Mouse (Mus musculus) yolk sac, embryonic 10.5 days (tissue): ENCODE results near the gene Rps6ka1.

Experiments
- DNase-seq: peaks from one replicate; pipeline ENCODE4 v3.0.0-alpha.2; 2017; ENCODE audit warnings: low spot score

The Rps6ka1 gene

DNA sequence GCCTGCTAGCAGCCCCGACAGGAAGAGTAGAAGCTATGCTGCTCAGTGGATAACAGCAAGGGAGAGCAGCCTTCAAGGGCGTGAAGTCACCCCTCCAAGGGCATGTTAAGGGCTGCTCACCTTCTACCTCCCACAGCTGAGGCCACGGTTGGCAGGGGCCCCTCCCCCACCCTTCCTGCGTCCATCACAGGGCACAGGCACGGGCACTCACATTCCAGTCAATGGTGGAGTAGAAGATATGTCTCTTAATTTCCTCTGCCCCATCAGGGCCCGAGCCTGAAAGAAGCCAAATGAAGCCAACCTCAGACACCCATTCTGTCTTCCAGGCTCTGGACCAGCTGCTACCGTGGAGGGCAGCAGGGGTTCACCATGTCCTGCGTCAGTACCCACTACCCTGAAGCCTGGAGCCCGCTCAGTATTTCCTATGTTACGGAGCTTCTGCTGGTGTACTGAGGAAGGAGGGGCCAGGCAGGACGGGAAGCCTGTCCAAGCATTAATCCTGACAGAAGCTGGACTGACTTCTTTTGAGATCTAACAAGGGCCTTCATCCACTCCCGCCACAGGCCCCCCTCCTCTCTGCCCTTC lies 23.7 kb downstream of the Rps6ka1 start:
- no peak for DNase-seq

DNA sequence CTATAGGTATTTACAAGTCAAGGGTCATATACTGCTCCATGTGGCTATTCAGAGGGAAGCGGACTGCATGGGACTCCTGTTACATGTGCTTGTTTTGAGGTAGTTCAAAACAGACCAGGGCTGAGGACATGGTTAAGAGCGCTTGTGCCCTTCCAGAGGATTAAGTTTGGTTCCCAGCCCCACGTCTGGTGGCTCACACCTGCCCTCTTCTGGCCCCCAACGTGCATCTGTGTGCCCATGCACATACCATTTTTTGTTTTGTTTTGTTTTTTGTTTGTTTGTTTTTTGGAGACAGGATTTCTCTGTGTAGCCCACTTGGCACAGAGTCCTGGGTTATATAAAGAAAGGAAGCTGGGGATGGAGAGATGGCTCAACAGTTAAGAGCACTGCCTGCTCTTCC lies 30.1 kb downstream of the Rps6ka1 start:
- no peak for DNase-seq

DNA sequence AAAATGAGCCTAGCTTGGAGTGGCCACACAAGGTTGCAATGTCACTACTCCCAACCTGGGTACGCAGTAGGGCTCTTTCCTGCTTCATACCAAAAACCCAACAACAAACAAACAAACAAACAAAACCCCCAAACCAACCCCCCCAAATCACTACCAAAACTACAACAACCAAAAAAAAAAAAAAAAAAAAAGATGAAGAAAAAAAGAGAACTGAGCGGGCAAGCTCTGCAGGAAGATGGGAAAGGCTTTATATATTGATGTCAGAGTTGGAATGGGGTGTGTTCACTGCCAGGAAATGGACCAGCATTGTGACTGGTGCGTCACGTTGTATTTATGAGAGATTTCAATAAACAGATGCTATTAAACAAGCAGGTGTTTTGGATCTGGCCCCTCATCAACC lies 33.0 kb downstream of the Rps6ka1 start:
- no peak for DNase-seq

DNA sequence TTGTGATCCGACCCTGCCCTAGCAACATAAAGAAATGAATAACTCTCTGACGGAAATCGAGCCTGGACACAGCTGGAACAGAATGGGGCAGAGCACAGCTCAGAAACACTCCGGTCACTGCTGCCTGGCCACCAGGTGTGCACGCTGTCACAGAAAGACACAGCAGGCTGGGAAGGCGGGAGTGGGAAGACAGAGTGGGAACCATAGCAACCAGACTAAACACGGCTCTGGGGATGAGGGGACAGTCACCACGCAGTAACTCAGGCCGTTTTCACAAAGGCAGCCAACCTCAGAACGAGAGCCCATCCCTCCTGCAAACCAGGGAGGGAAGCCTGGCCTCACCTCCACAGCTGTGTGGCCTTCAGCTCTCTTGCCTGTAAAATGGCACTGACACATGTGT lies 34.0 kb downstream of the Rps6ka1 start:
- DNase-seq: no peak

DNA sequence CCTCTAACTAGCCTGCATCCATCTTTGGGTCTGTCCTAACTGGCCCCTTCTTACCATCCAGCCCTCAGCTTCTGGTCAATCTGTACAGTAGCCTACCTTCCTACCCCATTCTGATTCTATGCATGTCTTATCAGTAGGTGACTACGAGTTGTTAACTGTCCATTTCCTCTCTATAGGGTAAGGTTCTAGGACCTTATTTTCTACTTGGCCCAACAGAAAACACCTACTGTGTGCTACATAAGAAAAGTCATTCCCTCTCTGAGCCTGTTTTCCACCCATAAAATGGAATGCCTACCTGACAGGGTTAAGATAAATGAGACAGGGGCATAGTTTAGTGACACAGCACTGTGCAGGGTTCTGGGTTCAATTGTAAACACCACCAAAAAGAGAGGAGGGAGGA lies 41.0 kb downstream of the Rps6ka1 start:
- no peak for DNase-seq

DNA sequence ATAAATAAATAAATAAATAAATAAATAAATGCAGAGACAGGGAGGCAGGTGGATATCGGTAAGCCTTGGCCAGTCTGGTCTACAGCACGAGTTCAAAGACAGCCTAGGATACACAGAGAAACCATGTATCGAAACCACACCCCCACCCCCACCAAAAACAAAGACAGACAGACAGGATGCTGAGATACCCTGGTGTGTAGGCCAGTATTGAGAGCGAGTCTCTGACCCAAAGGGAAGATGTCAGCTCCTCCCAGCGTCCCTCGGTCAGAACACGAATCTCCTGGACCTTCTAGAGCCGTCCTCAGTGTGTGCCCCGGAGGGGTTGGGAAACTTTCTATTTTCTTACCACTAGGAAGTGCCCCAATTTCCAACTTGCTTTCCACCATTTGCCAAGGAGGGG lies 42.5 kb downstream of the Rps6ka1 start:
- no peak for DNase-seq

DNA sequence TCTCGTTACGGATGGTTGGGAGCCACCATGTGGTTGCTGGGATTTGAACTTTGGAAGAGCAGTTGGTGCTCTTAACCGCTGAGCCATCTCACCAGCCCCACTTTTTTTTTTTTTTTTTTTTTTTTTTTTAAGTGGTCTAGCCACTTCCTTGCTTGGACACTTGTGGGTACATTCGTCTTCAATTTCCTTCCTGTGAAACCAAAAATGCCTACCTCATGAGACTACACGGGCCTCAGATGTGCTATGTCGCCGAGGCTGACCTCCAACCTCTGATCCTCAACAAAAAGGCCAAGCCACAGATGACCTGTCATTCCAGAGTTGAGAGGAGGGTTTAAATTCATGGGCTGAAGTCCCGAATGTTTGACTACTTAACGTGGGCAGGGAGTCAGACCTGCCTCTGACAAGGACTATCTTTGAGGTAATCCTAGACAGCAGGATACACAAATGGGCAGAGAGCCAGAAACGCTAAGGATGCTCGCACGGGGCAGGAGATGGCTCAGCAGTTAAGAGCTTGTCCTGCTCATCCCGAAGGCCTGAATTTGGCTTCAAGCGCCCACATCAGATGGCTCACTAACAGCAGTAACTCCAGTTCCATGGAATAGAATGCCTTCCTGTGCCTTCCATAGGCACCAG lies 43.3 kb downstream of the Rps6ka1 start:
- DNase-seq: peak; percentile 32

DNA sequence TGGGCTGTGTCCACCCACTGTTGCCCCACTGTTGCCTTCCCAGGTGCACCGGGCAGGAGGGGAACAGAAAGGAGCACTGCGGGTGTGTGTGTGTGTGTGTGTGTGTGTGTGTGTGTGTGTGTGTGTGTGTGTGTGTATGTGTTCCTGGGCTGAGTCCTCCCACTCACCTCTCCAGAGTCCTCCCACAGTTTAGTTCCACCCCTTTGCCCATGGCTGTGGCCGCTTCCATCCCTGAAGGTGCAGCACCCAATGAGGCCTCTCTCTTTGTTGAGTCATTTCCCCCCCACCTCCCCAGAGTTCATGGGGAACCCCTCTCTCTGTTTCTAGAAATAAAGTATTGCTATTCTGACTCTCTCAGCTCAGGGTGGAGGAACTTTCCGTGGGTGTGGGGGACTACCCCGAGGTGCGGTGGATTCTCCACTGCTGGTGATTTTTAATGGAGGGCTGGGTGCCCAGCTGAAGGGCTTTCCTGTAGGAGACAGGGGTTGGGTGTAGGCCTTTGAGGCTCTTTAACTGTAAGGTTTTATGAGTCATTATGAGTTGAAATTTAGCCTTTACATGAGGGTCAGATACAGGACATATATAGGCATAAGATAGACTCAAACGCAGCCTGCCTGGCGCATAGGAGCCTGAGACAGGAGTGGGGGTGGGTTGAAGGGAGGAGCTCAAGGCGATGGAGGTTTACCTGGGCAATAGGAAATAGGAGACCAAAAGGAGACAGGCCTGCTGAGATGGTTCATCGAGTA lies 44.4 kb downstream of the Rps6ka1 start:
- DNase-seq: no peak

DNA sequence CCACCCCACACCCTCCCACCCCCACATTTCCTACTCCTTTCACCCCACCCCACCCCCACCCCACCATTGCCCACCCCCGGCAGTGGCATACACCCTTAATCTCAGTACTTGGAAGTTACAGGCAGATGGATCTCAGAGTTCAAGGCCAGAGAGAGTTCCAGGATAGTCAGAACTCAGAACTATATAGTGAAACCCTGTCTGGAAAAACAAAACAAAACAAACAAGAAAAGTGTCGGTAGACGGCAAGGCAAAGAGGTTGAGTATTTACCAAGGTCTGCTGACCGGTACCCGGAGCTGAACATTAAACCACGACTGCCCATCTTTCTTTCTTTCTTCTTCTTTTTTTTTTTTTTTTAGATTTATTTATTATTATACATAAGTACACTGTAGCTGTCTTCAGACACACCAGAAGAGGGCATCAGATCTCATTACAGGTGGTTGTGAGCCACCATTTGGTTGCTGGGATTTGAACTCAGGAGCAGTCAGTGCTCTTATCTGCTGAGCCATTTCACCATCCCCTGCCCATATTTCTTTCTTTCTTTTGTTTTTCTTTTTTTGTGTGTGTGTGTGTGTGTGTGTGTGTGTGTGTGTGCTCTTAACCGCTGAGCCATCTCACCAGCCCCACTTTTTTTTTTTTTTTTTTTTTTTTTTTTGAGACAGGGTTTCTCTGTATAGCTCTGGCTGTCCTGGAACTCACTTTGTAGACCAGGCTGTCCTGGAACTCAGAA lies 45.7 kb downstream of the Rps6ka1 start:
- DNase-seq: peak; percentile 35

DNA sequence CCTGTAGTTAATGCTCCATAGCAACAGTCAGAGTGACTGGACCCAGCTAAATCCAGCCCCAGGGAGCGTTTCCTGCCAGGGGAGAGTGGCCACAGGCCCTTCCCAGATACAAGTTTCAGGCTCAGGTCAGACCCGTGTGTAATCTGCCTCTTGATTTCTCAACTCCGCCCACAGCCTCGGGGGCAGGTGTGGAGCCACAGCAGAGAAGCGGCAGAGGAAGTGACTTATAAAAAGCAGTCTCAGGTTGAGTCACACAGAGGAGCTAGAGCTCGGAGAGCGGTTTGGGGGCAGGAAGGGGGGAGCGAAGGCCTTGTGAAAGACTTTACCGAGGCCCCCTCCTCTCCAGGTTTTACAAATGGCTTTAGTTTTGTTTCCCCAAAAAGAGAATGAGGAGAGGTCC lies 46.6 kb downstream of the Rps6ka1 start:
- DNase-seq: peak; percentile 77

DNA sequence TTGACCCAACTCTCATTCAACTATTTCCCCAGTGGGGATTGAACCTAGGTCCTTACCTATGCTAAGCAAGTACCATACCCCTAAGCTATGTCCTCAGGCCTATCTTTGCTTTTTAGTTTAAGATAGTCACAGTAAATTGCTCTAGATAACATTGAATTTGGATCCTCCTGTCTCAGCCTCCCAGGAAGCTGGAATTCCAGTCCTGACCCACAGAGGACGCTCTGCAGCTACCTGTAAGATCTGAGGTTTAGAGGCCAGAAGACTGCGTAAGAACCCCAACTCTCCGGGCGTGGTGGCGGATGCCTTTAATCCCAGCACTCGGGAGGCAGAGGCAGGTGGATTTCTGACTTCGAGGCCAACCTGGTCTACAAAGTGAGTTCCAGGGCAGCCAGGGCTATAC lies 47.1 kb downstream of the Rps6ka1 start:
- DNase-seq: no peak

DNA sequence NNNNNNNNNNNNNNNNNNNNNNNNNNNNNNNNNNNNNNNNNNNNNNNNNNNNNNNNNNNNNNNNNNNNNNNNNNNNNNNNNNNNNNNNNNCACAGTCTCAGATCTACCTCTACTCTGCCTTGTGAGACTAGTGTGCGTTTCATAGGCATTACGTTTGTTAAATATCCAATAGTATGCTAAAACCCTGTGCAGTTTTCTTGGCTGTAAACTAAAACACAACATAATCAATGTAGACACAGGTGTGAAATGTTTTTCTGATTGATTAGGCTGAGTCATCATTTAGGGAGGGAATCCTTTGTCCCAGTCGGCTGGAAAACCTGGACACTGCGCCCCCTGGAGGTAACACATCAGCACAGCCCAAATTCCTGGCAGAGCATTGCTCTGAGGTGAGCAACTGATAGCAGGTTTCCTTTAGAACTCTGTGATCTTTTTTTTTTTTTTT lies 48.2 kb downstream of the Rps6ka1 start:
- no peak for DNase-seq

DNA sequence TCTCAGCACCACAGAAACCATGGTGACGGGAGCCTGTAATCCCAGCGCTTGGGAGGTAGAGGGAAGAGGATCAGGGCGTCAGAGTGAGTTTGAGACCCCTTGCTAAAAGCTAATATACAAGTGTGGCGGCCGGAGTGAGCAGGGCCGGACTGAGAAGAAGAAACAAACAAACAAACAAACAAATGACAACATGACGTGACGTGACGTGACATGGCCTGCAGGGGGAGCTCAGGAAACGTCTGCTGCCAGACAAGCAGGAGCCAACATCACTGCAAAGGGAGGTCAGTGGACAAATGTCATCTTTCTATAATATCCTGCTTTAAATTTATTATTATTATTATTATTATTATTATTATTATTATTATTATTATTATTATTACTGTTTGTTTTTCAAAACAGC lies 51.0 kb downstream of the Rps6ka1 start:
- no peak for DNase-seq

DNA sequence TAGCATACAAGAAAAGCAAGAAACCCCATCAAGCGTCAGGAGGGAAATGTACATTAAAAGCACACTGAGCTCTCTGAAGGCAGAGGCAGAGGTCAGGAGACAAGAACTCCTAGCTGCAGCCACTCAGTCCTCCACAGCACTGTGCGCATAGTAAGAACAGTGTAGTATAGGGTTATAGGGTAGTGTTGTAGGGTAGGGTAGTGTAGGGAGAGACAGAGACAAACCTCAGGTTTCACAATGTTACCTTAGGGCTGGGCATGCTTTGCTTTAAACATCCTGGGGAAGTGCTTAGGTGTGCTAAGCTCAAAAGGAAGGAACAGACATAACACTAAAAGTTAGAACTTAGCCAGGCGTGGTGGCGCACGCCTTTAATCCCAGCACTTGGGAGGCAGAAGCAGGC lies 52.4 kb downstream of the Rps6ka1 start:
- DNase-seq: no peak

DNA sequence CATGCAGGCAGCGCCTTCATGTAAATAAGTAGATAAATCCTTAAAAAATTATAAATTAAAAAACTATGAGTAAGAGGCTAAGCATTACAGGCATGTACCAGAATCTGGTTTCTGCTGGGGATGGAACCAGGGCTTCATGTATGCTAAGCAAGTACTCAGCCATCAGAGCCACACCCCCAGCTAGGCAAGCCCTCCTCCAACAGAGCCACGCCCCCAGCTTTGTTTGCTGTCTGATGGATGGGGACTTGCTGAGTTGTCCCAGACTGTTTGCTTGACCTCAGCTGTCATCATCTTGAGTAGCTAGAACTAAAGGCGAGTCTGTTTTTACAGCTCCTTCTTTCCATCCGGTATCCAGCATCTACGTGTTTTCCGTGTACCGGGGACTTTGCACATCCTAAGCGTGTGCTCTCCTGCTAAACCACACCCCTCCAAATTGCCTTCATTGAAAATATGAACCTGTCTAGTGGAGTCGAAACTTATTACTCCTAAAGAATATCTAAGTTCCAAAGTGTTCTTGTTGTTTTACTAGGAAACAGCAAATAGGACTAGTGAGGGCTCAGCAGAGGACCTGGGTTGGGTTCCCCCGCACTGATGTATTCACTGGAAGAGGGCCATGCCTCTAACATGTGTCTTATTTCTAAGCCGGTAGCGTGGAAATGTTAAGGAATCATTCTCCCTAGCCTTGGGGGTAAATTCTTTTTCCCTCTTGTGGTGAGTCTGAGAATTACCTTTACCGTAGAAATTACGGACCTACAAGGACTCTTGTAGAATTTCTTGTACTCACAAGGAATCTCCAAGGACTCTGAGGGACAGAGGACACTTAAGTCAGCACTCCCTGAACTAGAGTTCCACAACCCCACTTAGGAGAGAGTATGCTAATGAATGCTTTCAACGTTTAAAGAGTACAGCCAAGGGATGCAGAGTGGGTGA lies 54.4 kb downstream of the Rps6ka1 start:
- DNase-seq: peak; percentile 78

DNA sequence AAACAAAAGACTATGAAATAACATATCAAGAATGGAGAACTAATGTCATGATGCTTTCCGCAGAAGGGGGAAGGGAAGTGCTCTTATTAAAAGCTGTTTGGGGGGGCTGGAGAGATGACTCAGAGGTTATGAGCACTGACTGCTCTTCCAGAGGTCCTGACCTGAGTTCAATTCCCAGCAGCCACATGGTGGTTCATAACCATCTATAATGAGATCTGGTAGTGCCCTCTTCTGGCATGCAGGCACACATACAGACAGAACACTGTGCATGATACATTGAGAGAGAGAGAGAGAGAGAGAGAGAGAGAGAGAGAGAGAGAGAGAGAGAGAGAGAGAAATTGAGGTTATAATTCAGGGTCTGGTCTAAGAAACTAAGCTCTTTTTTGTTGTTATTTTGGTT lies 57.1 kb downstream of the Rps6ka1 start:
- no peak for DNase-seq

DNA sequence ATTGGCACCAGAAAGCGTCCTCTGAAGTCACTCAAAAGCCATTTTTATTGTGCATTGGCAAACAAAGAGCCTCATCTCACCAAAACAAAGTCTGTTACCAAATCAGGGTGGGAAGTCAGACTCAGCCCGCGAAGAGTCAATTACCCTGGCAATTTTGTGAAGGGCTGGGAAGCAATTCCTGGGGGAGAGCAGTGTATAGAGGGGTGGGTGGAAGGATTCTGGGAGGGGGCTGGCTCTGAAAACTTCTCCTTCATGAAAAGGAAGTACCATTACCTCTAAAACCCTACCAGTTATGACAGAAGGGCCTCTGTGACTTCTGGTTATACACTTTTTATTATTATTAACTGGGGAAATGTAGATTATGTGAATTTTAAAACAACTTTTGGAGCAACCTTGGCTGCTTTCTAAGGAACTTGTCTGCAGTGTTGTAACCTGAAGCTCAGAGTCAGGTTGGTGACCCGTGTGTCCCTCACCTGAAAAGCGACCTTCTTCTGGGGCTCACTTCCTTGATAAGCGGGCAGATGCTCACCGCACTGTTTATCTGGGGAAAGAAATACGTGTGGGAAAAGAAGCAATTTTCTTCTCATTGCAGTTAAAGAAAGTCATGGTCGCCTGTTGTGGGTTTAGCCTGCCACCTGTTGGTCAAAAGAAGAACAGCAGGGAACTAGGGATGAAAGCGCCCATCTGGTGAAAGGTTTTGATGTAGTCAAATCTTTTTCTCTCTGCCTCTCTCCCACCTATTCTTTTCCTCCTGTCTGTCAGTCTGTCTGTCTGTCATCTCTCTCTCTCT lies 58.1 kb downstream of the Rps6ka1 start:
- DNase-seq: peak; percentile 61

DNA sequence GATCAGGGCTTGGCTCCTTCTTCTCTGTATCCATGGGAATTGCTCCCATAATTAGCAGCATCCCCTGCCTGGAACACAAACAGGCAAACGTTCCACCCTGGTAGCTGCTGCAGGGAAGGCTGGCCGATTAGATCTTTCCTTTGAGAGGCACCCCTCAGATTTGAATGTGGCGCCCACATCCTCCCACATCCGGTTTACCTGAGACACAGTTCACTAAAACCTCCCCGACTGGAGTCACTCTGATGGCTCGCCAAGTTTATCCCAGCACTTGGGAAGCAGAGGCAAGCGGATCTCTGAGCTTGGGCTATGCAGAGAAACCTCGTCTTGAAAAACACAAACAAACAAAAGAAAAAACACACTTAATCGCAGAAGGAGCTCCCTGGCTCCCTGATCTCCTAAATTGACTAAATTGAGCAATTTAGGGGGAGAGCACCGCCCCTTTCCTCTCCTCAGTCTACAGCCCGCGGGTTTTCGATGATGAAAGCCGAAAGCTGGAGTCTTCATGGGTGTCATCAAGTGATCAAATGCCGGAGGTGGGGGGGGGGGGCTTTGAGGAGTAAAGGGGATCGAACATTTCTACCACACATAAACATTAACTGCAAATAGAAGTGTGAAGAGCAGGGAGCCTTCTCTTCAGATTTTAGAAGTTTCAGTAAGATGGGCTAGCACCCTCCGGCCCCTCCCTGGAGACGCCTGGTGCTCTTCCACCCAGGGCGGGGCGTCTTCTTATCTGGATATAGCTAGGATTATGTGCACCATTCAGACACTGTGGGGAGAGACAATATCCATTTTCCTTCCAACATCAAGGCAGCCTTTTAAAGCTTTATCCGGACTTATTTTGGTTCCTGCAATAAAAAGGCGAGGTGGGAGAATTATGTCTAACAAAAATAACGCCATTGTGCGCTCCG lies 59.5 kb downstream of the Rps6ka1 start:
- no peak for DNase-seq

DNA sequence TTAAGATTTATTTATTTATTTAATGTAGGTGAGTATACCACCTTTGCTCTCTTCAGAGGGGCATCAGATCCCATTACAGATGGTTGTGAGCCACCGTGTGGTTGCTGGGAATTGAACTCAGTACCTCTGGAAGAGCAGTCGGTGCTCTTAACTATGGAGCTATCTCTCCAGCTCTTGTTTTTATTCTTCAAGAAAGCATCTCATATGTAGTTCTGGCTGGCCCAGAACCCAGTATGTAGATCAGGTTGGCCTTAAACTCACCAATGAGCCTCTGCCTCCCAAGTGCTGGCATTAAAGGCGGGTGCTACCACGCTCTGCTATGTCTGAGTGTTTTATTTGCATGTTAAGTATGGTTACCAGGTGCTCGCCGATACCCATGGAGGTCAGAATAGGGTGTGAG lies 60.2 kb downstream of the Rps6ka1 start:
- no peak for DNase-seq

DNA sequence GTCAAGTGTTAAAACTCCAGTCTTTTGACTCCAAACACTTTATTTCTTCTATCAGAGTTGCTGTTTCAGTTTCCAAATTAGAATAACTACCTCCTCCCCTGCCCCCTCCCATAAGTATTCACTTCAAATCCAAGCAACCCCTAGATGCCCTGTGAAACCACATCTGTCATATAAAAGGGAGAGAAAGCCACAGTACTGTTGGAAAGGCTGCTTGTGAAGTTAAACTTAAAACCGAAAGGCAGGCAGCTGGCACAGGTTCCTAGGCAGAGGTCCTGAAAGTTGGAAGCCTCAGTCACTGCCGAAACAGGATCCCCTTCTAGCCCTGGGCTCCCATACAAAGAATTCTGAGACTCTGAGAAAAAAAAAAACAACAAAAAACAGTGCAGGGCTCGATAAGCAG lies 61.9 kb downstream of the Rps6ka1 start:
- no peak for DNase-seq
